Mouse (Mus musculus) kidney, postnatal 10 days (tissue): Measurements from ENCODE around the gene Pla2g4a.

Source experiments
- DNase-seq: peaks from one replicate; pipeline ENCODE4 v3.0.0; 2021; ENCODE audit warnings: mixed read lengths

The Pla2g4a gene

GRCm38 (mm10) chr1:149846655-149847054, 114.4 kb downstream of the Pla2g4a start:
- DNase-seq, result no peak

GRCm38 (mm10) chr1:149841845-149842244, 119.2 kb downstream of the Pla2g4a start:
- no peak for DNase-seq

- no peak for DNase-seq
These were observed 120.1 kb downstream of the Pla2g4a start for GRCm38 (mm10) chr1:149840961-149841416.

- no peak for DNase-seq
These were observed 120.7 kb downstream of the Pla2g4a start for GRCm38 (mm10) chr1:149840312-149840930.

GRCm38 (mm10) chr1:149836496-149836895, 124.6 kb downstream of the Pla2g4a start:
- no peak for DNase-seq

GRCm38 (mm10) chr1:149833876-149834275, 127.2 kb downstream of the Pla2g4a start:
- DNase-seq, result no peak

- peak; percentile 40 for DNase-seq
These were observed 128.1 kb downstream of the Pla2g4a start for GRCm38 (mm10) chr1:149832952-149833351.

GRCm38 (mm10) chr1:149832514-149832913, 128.6 kb downstream of the Pla2g4a start:
- DNase-seq, result no peak

- DNase-seq, result no peak
These were observed 130.0 kb downstream of the Pla2g4a start for GRCm38 (mm10) chr1:149831100-149831499.

GRCm38 (mm10) chr1:149813616-149814345, 147.3 kb downstream of the Pla2g4a start:
- DNase-seq, result no peak

GRCm38 (mm10) chr1:149809527-149809926, 151.6 kb downstream of the Pla2g4a start:
- no peak for DNase-seq
